Mouse (Mus musculus): ENCODE measurements around the gene Ddx1.

The Ddx1 gene

GRCm38 (mm10) chr12:13211746-13212482 lies 37.1 kb downstream of the Ddx1 start:
- no peak for TF ChIP-seq GATA4 (IDR thresholded peaks at IDR 0.05; ENCODE audit: insufficient replicate concordance, low read length)

GRCm38 (mm10) chr12:13209692-13210377 lies 39.2 kb downstream of the Ddx1 start:
- TF ChIP-seq GATA4 (IDR thresholded peaks at IDR 0.05; ENCODE audit: insufficient replicate concordance, low read length), result no peak

DNA sequence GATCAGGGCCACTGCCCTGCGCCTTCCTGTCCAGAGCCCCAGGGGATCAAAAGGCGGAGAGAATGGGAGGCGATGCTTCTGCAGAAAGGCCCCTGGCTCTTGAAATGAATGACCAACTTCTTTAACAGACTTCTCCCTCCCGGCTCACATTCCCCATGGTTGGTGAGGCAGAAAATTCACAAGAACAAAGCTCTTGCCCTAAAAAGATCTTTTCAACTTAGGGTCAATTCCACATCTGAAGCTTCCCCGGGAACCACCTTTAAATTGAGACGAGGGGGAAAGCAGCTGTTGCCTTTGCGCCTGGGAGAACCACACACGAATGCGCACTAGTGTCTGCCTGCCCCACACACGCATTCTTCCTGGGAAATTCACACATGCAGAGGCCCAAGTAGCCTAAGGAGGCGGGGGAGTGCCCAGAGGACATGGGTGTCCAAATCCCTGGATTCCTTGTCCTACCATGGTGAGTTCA lies 40.0 kb downstream of the Ddx1 start:
- no peak for TF ChIP-seq GATA4 (IDR thresholded peaks at IDR 0.05; ENCODE audit: insufficient replicate concordance, low read length)

DNA sequence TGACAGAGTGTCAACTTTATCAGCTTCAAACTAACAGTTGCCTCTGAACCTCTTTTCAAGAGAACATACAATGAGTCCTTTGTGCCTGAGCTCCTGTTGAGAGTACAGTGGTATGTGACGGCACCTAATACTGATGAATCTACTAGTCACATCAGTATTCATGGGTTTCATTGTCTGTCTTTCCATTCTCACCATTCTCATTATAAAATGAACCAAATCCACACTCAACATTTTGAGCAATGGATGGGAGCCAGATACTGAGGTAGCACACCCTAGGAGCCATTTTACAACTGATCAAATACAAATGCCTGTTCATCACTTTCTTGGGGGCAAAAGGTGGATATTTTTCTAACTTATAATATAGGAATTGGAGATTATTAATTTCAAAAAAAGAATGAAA lies 40.5 kb downstream of the Ddx1 start:
- TF ChIP-seq GATA4 (IDR thresholded peaks at IDR 0.05; ENCODE audit: insufficient replicate concordance, low read length), result no peak

DNA sequence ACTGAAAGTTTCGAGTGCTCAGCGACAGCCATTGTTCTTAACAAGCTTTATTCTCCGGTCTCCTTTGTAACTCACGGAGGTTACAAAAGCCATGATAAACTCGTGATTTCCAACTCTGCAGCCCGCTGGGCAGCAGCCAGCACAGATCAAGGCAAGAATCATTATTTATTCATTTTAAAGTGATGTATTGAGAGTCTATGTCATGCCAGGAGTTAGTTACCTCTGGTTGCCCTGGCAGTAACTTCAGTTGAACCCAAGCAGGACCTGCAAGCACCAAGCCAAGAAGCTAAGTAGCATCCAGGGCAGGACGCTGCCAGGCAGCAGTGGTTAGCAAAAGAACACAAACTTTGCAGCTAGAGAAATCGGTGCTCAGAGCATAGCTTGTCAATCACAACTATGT lies 41.9 kb downstream of the Ddx1 start:
- TF ChIP-seq GATA4 (IDR thresholded peaks at IDR 0.05; ENCODE audit: insufficient replicate concordance, low read length), result no peak

DNA sequence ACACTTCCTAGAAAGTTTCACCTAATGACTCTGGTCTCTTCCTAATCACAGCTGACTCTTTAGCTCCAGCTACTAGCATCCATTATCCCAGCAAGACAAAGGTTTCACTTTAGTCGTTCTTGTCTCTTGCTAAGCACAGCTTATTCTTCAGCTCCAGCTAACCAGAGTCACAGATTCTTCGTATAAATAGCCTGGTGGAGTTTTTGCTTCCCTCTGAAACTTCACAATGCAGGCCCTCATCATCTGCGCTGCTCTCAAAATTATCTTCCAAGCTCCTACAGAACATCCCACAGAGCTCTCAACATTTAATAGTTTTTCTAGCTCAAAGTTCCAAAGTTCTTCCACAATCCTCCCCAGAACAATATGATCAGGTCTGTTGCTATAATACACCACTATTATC lies 43.3 kb downstream of the Ddx1 start:
- no peak for TF ChIP-seq GATA4 (IDR thresholded peaks at IDR 0.05; ENCODE audit: insufficient replicate concordance, low read length)

- no peak for TF ChIP-seq GATA4 (IDR thresholded peaks at IDR 0.05; ENCODE audit: insufficient replicate concordance, low read length)
Measured at GRCm38 (mm10) chr12:13202322-13202721, 46.7 kb downstream of the Ddx1 start.

GRCm38 (mm10) chr12:13200576-13200975 lies 48.4 kb downstream of the Ddx1 start:
- TF ChIP-seq GATA4 (IDR thresholded peaks at IDR 0.05; ENCODE audit: insufficient replicate concordance, low read length), result no peak

DNA sequence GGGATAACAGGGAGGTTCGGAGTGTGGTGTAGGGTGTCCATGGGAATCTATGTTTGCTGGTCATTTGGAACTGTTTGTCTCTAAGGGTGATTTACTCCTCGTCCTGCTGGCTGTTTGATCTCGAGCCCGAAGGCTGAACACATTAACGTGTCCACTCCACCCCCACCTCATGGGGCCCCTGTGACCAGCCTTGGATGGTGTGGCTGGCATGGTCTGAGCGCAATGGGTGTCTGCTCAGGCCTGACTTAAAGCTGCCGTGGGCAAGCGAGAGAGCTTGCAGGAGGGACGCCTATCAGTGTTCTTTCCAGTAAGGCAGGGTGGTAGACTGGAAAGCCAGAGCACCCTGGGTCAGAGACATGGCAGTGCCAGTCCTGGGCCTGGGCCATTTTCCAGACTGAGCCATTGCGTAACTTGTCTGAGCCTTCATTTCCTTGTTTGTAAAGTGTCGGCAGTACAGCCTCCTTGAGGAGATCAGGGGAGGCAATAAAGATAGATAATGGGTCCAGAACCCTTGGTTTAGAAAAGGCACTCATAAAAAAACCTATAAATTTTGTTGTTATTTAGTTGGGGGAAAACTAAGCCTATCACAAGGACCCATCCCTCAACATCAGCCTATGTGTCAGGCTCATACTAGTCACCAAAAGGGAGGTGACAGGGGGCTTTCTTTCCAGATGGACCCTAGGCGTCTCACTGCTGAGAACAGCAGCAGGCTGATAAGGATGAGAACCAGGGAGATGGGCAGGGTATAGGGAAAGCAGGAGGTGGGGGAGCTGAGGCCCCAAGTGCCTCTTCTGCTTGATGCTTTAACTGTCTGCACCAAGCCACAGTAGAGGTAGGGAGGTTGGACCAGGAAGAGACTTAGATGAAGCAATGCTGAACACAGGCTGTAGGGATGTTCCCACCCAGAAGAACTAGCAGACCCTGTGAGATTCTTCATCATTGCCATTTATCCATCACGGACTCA lies 49.4 kb downstream of the Ddx1 start:
- no peak for TF ChIP-seq GATA4 (IDR thresholded peaks at IDR 0.05; ENCODE audit: insufficient replicate concordance, low read length)

- no peak for TF ChIP-seq GATA4 (IDR thresholded peaks at IDR 0.05; ENCODE audit: insufficient replicate concordance, low read length)
Measured at GRCm38 (mm10) chr12:13198157-13198556, 50.9 kb downstream of the Ddx1 start.

GRCm38 (mm10) chr12:13196146-13196545 lies 52.9 kb downstream of the Ddx1 start:
- no peak for TF ChIP-seq GATA4 (IDR thresholded peaks at IDR 0.05; ENCODE audit: insufficient replicate concordance, low read length)

GRCm38 (mm10) chr12:13195506-13195905 lies 53.5 kb downstream of the Ddx1 start:
- no peak for TF ChIP-seq GATA4 (IDR thresholded peaks at IDR 0.05; ENCODE audit: insufficient replicate concordance, low read length)

DNA sequence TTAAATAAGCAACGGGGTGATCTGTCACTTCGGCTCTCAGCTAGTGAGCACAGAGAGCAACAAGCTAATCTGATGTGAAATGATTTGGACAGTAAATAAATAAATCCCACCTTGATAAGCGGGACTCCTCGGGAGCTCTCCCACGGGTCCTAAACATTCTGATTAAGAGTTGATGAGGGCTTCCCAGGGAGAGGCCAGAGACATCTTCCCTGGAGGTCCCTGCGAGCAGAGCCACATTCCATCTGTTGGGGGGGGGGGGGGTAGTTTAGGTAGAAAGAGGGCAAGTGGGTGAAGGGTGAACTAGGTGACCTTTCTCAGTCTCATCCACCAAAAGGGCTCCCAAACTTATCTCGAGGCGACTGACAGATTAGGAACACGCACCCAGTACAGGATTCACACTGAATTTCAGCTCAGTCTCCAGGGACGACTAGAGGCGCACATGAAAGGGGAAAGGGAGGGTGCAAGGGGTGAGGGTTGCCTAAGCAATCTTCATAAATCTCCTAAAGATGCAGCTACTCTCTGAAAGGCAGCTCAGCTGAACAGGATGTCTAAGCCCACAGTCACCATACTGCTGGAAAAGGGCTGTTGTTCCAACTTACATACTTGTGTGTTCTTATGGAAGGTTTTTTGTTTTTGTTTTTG lies 60.8 kb downstream of the Ddx1 start:
- no peak for TF ChIP-seq GATA4 (IDR thresholded peaks at IDR 0.05; ENCODE audit: insufficient replicate concordance, low read length)

- TF ChIP-seq GATA4 (IDR thresholded peaks at IDR 0.05; ENCODE audit: insufficient replicate concordance, low read length), result no peak
Measured at GRCm38 (mm10) chr12:13186209-13186608, 62.8 kb downstream of the Ddx1 start.

GRCm38 (mm10) chr12:13184873-13185361 lies 64.1 kb downstream of the Ddx1 start:
- TF ChIP-seq GATA4 (IDR thresholded peaks at IDR 0.05; ENCODE audit: insufficient replicate concordance, low read length), result no peak
